Mouse (Mus musculus) liver, embryonic 14.5 days (tissue): ENCODE data around the gene Daam2.

Source experiments
- CTCF ChIP-seq: IDR thresholded peaks from 2 replicates; pipeline ENCODE4 v1.5.1; 2016; ENCODE audit warnings: antibody characterized with exemption, low read depth, control low read depth
- EP300 ChIP-seq: IDR thresholded peaks from 2 replicates; pipeline ENCODE4 v1.6.1; 2016; ENCODE audit warnings: antibody characterized with exemption, low read depth

DNA sequence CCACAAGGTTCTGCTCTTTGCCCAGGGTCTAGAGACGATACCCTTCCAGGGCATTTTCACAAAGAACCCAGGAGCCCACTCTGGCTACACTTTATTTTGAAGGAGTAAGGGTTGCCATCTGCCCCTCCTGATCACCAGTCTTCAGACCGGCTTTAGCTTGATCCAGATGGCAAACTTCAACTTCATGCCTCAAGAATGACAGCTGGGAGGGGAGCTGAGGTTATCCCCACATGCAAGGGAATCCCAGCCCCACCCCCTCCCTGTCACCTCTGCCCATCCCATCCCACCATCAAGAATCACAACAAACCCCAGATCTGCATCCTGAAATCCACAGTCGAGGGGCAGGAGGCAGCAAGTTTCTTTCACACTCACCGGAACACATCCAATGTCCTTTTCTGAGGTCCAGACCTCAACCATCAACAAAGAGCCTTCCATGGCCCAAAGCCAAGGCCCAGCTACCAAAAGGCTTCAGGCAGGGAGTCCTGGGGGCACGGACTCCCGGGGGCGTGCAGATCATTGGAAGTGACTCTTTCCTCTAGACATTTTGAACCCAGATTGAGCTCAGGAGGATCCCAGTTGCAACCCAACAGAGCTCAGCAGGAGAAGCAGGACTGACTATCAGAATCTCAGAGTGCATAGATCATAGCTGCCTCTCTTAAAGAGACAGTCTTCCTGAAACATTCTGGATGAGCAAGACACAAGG lies 35.5 kb downstream of the Daam2 start:
- TF ChIP-seq EP300, result no peak
- no peak for TF ChIP-seq CTCF
